Mouse (Mus musculus): Measurements from ENCODE around the gene Clasp1. TPM values are rescaled to one million over a fixed set of nuclear protein-coding genes. Genes with fewer than 3 reads are reported as not detected.

Gene Clasp1
- total RNA-seq, 1 experiment from 2014 or later: 66.0 TPM

DNA sequence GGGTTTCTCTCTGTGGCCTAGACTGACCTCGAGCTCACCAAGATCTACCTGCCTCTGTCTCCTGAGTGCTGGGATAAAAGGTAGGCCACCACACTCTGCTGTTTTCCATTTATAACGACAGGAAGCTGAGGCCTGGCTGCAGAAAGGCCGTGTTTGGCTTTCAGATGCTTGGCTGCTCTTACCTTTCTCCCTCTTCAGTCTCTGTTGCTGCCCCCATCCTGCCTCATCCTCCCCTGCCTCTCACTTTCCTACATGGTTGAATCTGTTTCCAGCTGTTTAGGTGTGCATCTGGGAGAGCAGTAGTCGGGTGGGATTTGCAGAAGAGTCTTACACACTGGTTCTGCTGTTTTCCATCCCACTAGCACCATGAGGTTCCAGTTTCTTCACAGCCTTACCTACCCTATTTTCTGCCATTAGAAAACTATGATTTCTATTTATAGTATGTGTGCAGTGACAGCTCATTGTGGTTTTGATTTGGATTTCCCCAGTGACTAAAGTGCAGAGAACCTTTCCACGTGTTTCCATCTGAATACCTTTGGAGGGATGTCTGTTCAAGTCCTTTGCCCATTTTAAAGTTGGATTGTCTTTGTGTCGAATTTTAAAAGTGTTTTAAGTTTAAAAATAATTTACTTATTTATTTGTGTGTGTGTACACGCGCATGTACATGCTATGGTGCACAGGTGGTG, 10.9 kb downstream of the Clasp1 start:
- ATAC-seq (replicated peaks in 1 of 2; ENCODE audit: insufficient read depth in 1 of 2, low FRiP score in 2 of 2, low TSS enrichment in 1 of 2, low read depth in 1 of 2, poor library complexity in 2 of 2, severe bottlenecking in 2 of 2): peak; percentile 21 to 32; a peak in 3 of 4 replicates

DNA sequence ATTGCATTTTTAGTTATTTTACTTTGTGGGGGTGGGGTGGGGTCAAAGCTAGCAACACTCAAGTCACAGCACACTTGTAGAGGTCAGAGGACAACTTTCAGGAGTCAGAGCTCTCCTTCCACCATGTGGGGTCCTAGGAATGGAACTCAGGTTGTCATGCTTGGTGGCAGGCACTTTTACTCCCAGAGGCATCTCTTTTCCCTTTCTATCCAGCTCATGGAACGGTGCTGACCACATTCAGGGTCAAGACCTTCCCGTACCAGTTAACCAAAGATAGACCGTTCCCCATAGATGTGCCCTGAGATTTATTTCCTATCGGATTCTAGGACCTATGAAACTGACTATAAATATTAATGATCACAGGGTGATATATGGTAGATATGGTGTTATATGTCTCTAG, 13.1 kb downstream of the Clasp1 start:
- no peak for ATAC-seq (replicated peaks in 1 of 2; ENCODE audit: insufficient read depth in 1 of 2, low FRiP score in 2 of 2, low TSS enrichment in 1 of 2, low read depth in 1 of 2, poor library complexity in 2 of 2, severe bottlenecking in 2 of 2)

GRCm38 (mm10) chr1:118402556-118402955, 13.7 kb downstream of the Clasp1 start:
- no peak for ATAC-seq (replicated peaks in 1 of 2; ENCODE audit: insufficient read depth in 1 of 2, low FRiP score in 2 of 2, low TSS enrichment in 1 of 2, low read depth in 1 of 2, poor library complexity in 2 of 2, severe bottlenecking in 2 of 2)

- ATAC-seq (replicated peaks in 1 of 2; ENCODE audit: insufficient read depth in 1 of 2, low FRiP score in 2 of 2, low TSS enrichment in 1 of 2, low read depth in 1 of 2, poor library complexity in 2 of 2, severe bottlenecking in 2 of 2): no peak
Measured at GRCm38 (mm10) chr1:118402966-118403365, 14.1 kb downstream of the Clasp1 start.

DNA sequence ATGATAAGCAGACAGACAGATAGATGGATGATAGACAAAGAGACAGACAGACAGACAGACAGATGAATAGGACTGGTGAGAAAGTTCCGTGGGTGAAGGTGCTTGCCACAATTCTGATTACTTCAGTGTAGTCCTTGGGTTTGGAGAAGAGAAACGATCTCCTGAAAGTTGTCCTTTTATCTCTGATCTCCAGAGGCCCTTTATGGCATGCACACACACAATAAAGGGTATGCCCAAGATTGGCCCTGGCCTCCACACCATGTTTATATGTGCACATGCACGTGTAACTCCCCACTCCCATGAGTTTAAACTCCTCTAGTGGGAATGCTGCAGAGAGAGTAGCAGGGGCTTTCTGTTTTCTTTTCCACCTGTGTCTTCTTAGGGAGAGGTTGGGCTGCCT, 14.6 kb downstream of the Clasp1 start:
- no peak for ATAC-seq (replicated peaks in 1 of 2; ENCODE audit: insufficient read depth in 1 of 2, low FRiP score in 2 of 2, low TSS enrichment in 1 of 2, low read depth in 1 of 2, poor library complexity in 2 of 2, severe bottlenecking in 2 of 2)

DNA sequence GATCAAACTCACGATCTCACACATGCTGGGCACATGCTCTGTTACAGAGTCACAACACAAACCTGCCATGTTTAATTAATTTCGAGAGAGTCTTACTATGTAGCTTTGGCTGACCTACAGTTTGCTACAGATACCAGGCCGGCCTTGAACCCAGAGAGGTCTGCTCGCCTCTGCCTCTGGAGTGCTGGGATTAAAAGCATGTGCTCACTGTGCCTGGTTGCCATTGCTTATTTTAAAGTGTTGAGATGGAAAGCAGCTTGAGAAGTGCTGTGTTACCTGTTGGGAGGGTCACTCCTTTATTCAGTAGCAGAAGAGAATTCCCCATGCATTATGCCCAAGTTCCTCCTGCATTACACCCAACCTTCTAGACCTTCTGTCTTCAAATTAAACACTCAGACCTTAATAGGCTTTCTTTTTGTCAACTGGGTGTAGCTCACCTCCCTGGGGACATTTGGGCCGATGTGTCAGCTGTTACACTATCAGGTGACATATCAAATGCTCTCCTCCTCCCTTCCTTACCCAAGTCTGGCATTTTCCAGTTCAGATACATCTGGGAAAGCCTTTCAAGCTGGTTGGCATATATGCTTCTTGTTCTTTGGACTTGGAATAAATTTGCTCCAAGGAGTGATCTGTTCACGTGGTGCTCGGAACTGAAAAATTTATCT, 18.9 kb downstream of the Clasp1 start:
- ATAC-seq (replicated peaks in 1 of 2; ENCODE audit: insufficient read depth in 1 of 2, low FRiP score in 2 of 2, low TSS enrichment in 1 of 2, low read depth in 1 of 2, poor library complexity in 2 of 2, severe bottlenecking in 2 of 2): no peak

- no peak for ATAC-seq (replicated peaks in 1 of 2; ENCODE audit: insufficient read depth in 1 of 2, low FRiP score in 2 of 2, low TSS enrichment in 1 of 2, low read depth in 1 of 2, poor library complexity in 2 of 2, severe bottlenecking in 2 of 2)
Measured at GRCm38 (mm10) chr1:118409249-118409648, 20.4 kb downstream of the Clasp1 start.

GRCm38 (mm10) chr1:118410824-118411223, 22.0 kb downstream of the Clasp1 start:
- ATAC-seq (replicated peaks in 1 of 2; ENCODE audit: insufficient read depth in 1 of 2, low FRiP score in 2 of 2, low TSS enrichment in 1 of 2, low read depth in 1 of 2, poor library complexity in 2 of 2, severe bottlenecking in 2 of 2): no peak

- no peak for ATAC-seq (replicated peaks in 1 of 2; ENCODE audit: insufficient read depth in 1 of 2, low FRiP score in 2 of 2, low TSS enrichment in 1 of 2, low read depth in 1 of 2, poor library complexity in 2 of 2, severe bottlenecking in 2 of 2)
Measured at GRCm38 (mm10) chr1:118413169-118413568, 24.3 kb downstream of the Clasp1 start.

DNA sequence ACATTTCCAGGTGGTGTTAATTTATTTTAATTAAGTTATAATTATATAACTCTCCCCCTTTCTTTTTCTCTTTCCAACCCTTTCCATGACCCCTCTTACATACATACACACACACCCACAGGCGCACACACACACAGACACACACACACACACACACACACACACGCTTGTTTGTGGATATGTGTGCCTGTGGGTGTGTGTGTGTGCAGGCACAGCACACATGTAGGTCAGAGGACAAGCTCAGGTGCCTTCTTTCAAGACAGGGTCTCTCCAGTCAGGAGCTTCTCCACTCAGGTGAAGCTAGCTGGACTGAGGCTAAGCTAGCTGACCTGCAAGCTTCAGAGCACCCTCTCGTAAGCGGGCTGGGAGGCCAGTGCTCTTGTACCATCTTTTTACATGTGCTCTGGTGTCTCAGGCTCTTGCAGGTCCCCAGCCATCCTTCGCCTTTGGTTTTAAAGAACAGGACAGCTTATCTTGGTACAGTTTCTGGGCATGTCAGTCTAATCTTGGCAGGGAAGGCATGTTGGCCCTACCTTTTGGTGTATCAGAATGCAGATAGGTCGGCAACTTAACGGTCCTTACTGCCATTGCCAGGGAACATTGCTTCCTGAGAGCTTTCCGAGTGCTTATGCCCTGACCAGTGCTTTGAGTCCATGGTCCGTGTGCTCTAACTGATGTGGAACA, 28.3 kb downstream of the Clasp1 start:
- no peak for ATAC-seq (replicated peaks in 1 of 2; ENCODE audit: insufficient read depth in 1 of 2, low FRiP score in 2 of 2, low TSS enrichment in 1 of 2, low read depth in 1 of 2, poor library complexity in 2 of 2, severe bottlenecking in 2 of 2)

DNA sequence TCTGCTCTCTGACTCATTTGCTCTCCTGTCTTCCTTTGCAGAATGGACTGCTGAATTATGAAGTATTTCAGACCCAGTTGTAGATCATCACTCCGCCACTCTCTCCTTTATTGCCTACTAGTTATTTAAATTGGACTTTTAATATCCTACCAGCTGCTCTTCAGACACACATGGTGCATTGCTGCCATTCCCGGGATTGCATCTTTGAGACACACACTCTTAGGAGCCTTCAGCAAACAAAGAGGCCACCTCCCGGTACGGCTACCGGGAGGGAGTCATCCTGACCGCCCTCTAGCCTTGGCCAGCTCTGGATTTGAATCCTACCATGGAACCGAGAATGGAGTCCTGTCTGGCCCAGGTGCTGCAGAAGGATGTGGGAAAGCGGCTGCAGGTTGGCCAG, 30.5 kb downstream of the Clasp1 start:
- ATAC-seq (replicated peaks in 1 of 2; ENCODE audit: insufficient read depth in 1 of 2, low FRiP score in 2 of 2, low TSS enrichment in 1 of 2, low read depth in 1 of 2, poor library complexity in 2 of 2, severe bottlenecking in 2 of 2): no peak

GRCm38 (mm10) chr1:118421149-118421548, 32.3 kb downstream of the Clasp1 start:
- peak; percentile 35 to 64; a peak in 3 of 4 replicates for ATAC-seq (replicated peaks in 1 of 2; ENCODE audit: insufficient read depth in 1 of 2, low FRiP score in 2 of 2, low TSS enrichment in 1 of 2, low read depth in 1 of 2, poor library complexity in 2 of 2, severe bottlenecking in 2 of 2)

DNA sequence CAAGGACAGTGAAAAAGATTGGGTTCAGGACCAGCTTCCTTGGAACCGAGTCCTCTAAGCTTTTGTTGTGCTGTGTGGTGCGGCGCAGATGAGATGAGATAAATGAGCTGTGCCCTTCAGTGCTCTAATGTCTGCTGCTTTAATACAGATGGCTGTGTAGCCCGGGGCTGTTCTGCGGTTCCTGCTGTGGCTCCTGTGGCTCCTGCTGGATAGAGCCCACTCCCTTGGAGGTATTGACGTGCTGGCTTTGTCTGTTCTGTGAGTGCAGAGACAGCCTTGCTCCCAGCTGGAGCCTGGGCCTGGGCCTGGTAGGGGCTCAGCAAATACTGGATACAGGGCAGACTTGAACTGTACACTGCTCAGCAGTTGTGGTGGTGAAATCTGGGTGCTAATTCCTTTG, 34.0 kb downstream of the Clasp1 start:
- no peak for ATAC-seq (replicated peaks in 1 of 2; ENCODE audit: insufficient read depth in 1 of 2, low FRiP score in 2 of 2, low TSS enrichment in 1 of 2, low read depth in 1 of 2, poor library complexity in 2 of 2, severe bottlenecking in 2 of 2)

- no peak for ATAC-seq (replicated peaks in 1 of 2; ENCODE audit: insufficient read depth in 1 of 2, low FRiP score in 2 of 2, low TSS enrichment in 1 of 2, low read depth in 1 of 2, poor library complexity in 2 of 2, severe bottlenecking in 2 of 2)
Measured at GRCm38 (mm10) chr1:118425982-118426381, 37.1 kb downstream of the Clasp1 start.

DNA sequence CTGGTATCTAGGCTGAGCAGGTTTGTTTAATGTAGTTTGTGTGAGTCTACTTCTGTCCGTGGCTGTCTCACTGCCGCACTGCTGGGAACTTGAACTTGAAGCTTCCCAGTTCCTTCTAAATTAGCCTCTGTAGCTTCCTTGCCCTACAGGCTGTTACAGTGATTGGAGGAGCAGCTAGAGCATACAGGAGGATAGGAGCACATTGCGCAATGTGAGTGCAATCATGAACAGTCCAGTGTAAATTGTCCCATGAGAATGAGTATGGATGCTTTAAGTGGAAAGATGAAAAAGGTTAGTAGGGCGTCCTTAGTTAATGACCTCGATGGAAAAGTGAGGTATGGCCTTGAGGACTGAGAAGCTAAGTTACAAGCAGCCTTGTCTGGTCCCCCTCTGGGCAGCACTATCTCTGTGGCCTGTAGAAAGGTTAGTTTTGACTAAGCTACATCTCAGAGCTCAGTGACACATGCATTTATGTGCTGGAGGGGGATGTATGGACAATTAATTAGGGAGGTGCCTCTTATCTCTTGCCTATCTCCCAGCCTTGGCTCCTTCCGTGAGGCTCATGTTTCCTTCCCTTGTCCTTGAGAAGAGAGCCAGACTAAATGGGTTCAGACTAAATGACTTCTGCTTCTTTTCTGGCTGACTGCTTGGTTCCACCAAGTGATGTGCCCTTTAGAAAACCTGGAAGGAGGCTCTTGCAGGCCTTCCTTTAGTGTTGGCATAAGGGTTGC, 39.7 kb downstream of the Clasp1 start:
- ATAC-seq (replicated peaks in 1 of 2; ENCODE audit: insufficient read depth in 1 of 2, low FRiP score in 2 of 2, low TSS enrichment in 1 of 2, low read depth in 1 of 2, poor library complexity in 2 of 2, severe bottlenecking in 2 of 2): no peak

- no peak for ATAC-seq (replicated peaks in 1 of 2; ENCODE audit: insufficient read depth in 1 of 2, low FRiP score in 2 of 2, low TSS enrichment in 1 of 2, low read depth in 1 of 2, poor library complexity in 2 of 2, severe bottlenecking in 2 of 2)
Measured at GRCm38 (mm10) chr1:118431548-118431947, 42.7 kb downstream of the Clasp1 start.

GRCm38 (mm10) chr1:118435001-118435473, 46.2 kb downstream of the Clasp1 start:
- no peak for ATAC-seq (replicated peaks in 1 of 2; ENCODE audit: insufficient read depth in 1 of 2, low FRiP score in 2 of 2, low TSS enrichment in 1 of 2, low read depth in 1 of 2, poor library complexity in 2 of 2, severe bottlenecking in 2 of 2)

DNA sequence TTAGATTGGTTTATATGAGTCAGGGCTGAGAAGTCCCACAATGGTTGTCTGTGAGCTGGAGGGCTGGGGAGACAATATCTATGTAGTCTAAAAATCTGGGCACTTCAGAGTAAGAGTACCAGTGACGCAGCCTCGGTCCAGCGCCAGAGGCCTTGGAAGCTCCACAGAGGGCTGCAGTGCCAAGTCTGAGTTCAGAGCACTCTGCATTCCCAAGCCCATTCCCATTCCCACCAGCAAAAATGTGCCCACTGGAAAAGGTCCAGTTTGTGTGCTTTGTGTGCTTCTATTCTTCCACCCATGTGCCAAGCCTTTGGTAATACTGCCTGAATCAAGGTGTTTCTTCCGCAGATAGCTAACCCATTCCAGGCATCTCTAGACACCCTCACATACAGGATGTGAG, 49.0 kb downstream of the Clasp1 start:
- no peak for ATAC-seq (replicated peaks in 1 of 2; ENCODE audit: insufficient read depth in 1 of 2, low FRiP score in 2 of 2, low TSS enrichment in 1 of 2, low read depth in 1 of 2, poor library complexity in 2 of 2, severe bottlenecking in 2 of 2)
